8 mouse cellular contexts compared by ENCODE assay signal in genomic region chr17:23850853-23851749, GRCm38 (mm10). TPM values are rescaled to one million over a fixed set of nuclear protein-coding genes. Genes with fewer than 3 reads are reported as not detected.
DNase-seq lines count a peak whose midpoint lies in the region; ATAC-seq and TF ChIP-seq lines count a peak whose summit lies in the region.
"Had no signal": no experiment of that assay in that cellular context is flagged by ENCODE, and none has a peak within 500 bp of the region (broad histone marks: within the 10 kb centered on the region; RNA-seq: fewer than 3 reads in every experiment).

No protein-coding gene starts in this region.

- no peaks in the 10 kb centered on the region for H3K4me1 ChIP-seq in forebrain, embryonic 12.5 days
- H3K4me1 ChIP-seq in intestine, postnatal 0 days (replicated peaks; ENCODE audit: control insufficient read depth, insufficient read depth, low read length), result no peaks in the 10 kb centered on the region
- no peaks in the 10 kb centered on the region for H3K4me1 ChIP-seq in liver, postnatal 0 days (ENCODE audit: insufficient read depth)
- H3K4me1 ChIP-seq: stomach, embryonic 15.5 days had no signal

- H3K27ac ChIP-seq in forebrain, embryonic 12.5 days, result 0 out of 2 replicates have a peak overlapping the region, but pooled peaks have one; percentile 50
- H3K27ac ChIP-seq in intestine, postnatal 0 days (ENCODE audit: low read depth, low read length), result peak overlapping the region; percentile 81
- no peak overlapping the region for H3K27ac ChIP-seq in liver, postnatal 0 days (ENCODE audit: low read depth)
- H3K27ac ChIP-seq: stomach, embryonic 15.5 days had no signal

- no peak for TF ChIP-seq EP300 in liver, postnatal 0 days (IDR thresholded peaks at IDR 0.05; ENCODE audit: low read depth)

- WGBS in forebrain, embryonic 12.5 days, result 61% methylated on average over 18 of the region's 19 CpGs
- 36% methylated on average over 18 of the region's 19 CpGs for WGBS in intestine, postnatal 0 days
- 50% methylated on average over 18 of the region's 19 CpGs for WGBS in liver, postnatal 0 days (ENCODE audit: insufficient replicate concordance)

- no peak overlapping the region for H3K4me3 ChIP-seq in C2C12 (ENCODE audit: insufficient read depth, poor library complexity, severe bottlenecking)
- no peak overlapping the region for H3K4me3 ChIP-seq in forebrain, embryonic 12.5 days (replicated peaks)
- no peak overlapping the region for H3K4me3 ChIP-seq in intestine, postnatal 0 days (ENCODE audit: low read depth, low read length)
- H3K4me3 ChIP-seq in liver, postnatal 0 days (ENCODE audit: low read depth, low read length), result no peak overlapping the region
- H3K4me3 ChIP-seq: stomach, embryonic 15.5 days had no signal

- H3K9ac ChIP-seq in forebrain, embryonic 12.5 days, result no peak overlapping the region
- H3K9ac ChIP-seq in intestine, postnatal 0 days (ENCODE audit: low read depth, low read length), result no peak overlapping the region
- no peak overlapping the region for H3K9ac ChIP-seq in liver, postnatal 0 days (replicated peaks)
- H3K9ac ChIP-seq: stomach, embryonic 15.5 days had no signal

- H3K79me2 ChIP-seq in C2C12 (ENCODE audit: control insufficient read depth, insufficient read depth), result no peaks in the 10 kb centered on the region

- TF ChIP-seq POLR2A in brain, embryonic 14.5 days (IDR thresholded peaks at IDR 0.05; ENCODE audit: borderline replicate concordance, extremely low read depth, insufficient read depth, insufficient read length, poor library complexity, severe bottlenecking), result no peak

- H3ac ChIP-seq in C2C12 (ENCODE audit: control insufficient read depth, insufficient read length, low read depth), result no peak overlapping the region

- TF ChIP-seq CTCF in C2C12 (IDR thresholded peaks at IDR 0.05; ENCODE audit: control insufficient read depth, insufficient read depth, insufficient read length), result peak; percentile 32
- TF ChIP-seq CTCF in brain, embryonic 14.5 days (IDR thresholded peaks at IDR 0.05; ENCODE audit: borderline replicate concordance, extremely low read depth, insufficient read depth, insufficient read length), result peak; percentile 75; the same call in 1 of the 2 replicates
- TF ChIP-seq CTCF in intestine, postnatal 0 days (IDR thresholded peaks at IDR 0.05; ENCODE audit: low read depth), result peak; percentile 85
- TF ChIP-seq CTCF in liver, postnatal 0 days (IDR thresholded peaks at IDR 0.05; ENCODE audit: low read depth), result peak; percentile 83

- H3K9me3 ChIP-seq in forebrain, embryonic 12.5 days, result no peaks in the 10 kb centered on the region
- H3K9me3 ChIP-seq in intestine, postnatal 0 days (ENCODE audit: control insufficient read depth), result no peaks in the 10 kb centered on the region
- H3K9me3 ChIP-seq in liver, postnatal 0 days (ENCODE audit: low read length), result no peaks in the 10 kb centered on the region
- H3K9me3 ChIP-seq: stomach, embryonic 15.5 days had no signal

- no peaks in the 10 kb centered on the region for H3K79me3 ChIP-seq in C2C12 (ENCODE audit: low read depth)

- H3K27me3 ChIP-seq in C2C12 (ENCODE audit: control insufficient read depth, insufficient read depth, insufficient read length), result no peaks in the 10 kb centered on the region
- peaks cover 5% of the 10 kb centered on the region; the same call in 1 of the 2 replicates for H3K27me3 ChIP-seq in forebrain, embryonic 12.5 days
- no peaks in the 10 kb centered on the region for H3K27me3 ChIP-seq in intestine, postnatal 0 days (replicated peaks; ENCODE audit: control insufficient read depth, insufficient read depth, low read length)
- no peaks in the 10 kb centered on the region for H3K27me3 ChIP-seq in liver, postnatal 0 days (ENCODE audit: insufficient read depth, low read length)
- H3K27me3 ChIP-seq: stomach, embryonic 15.5 days had no signal

- ATAC-seq in forebrain, embryonic 12.5 days (ENCODE audit: low FRiP score), result no peak
- peak; percentile 96 for ATAC-seq in intestine, postnatal 0 days
- peak; percentile 56 for ATAC-seq in liver, postnatal 0 days

- DNase-seq in 3T3-L1 (ENCODE audit: low read depth, low spot score), result peak; percentile 95
- DNase-seq in brain, embryonic 14.5 days (ENCODE audit: low read depth), result peak; percentile 85
- DNase-seq in liver, postnatal 0 days, result peak; percentile 75
- peak; percentile 85 for DNase-seq in retina, postnatal 1 day

- H3K4me2 ChIP-seq in forebrain, embryonic 12.5 days, result no peak overlapping the region
- no peak overlapping the region for H3K4me2 ChIP-seq in intestine, postnatal 0 days (replicated peaks; ENCODE audit: low read depth)
- no peak overlapping the region for H3K4me2 ChIP-seq in liver, postnatal 0 days (ENCODE audit: low read depth, low read length)
- H3K4me2 ChIP-seq: stomach, embryonic 15.5 days had no signal

- H3K36me3 ChIP-seq in C2C12 (ENCODE audit: control insufficient read depth, insufficient read depth), result no peaks in the 10 kb centered on the region
- no peaks in the 10 kb centered on the region for H3K36me3 ChIP-seq in forebrain, embryonic 12.5 days (replicated peaks)
- no peaks in the 10 kb centered on the region for H3K36me3 ChIP-seq in intestine, postnatal 0 days (ENCODE audit: control insufficient read depth, insufficient read depth)
- no peaks in the 10 kb centered on the region for H3K36me3 ChIP-seq in liver, postnatal 0 days (replicated peaks; ENCODE audit: insufficient read depth, low read length)
- H3K36me3 ChIP-seq: stomach, embryonic 15.5 days had no signal

TF ChIP-seq in C2C12, 6 proteins besides CTCF, POLR2A, EP300 and RAD21:
- TF ChIP-seq MYOD1 (IDR thresholded peaks at IDR 0.05; ENCODE audit: control insufficient read depth, insufficient read length, low read depth) (no peak), MAX (IDR thresholded peaks at IDR 0.05) (no peak), CEBPB (IDR thresholded peaks at IDR 0.05; ENCODE audit: low read depth) (no peak), MYOG (IDR thresholded peaks at IDR 0.05; ENCODE audit: control insufficient read depth, extremely low read depth, insufficient read length) (no peak), FOSL1 (IDR thresholded peaks at IDR 0.05; ENCODE audit: insufficient read depth, low read length, poor library complexity, severe bottlenecking) (no peak)

RNA-seq across cellular contexts. Expression of gene Prss41, which starts 7.1 kb away (rescaled TPM):
- polyA plus RNA-seq in C2C12 (2012; fragmentation: generic; extraction: Trizol), result 0.02 TPM
- polyA plus RNA-seq in brain, embryonic 14.5 days (2012; rRNA removed), result 1.3 and 2.1 TPM in 2 replicates
- 1.3 and 3.0 TPM in 2 replicates for polyA plus RNA-seq in forebrain, embryonic 12.5 days (2016; fragmentation: Nextera tagmentation; extraction: Ambion mirVana)
- polyA plus RNA-seq in intestine, postnatal 0 days (2015; fragmentation: Nextera tagmentation; extraction: Ambion mirVana), result 5.2 and 6.2 TPM in 2 replicates
- polyA plus RNA-seq in liver, postnatal 0 days (2015; fragmentation: Nextera tagmentation; extraction: Ambion mirVana), result 0.06 and 0.25 TPM in 2 replicates

RNA-seq across cellular contexts. Expression of gene Prss32, which starts 7.4 kb away (rescaled TPM):
- polyA plus RNA-seq in C2C12 (2012; fragmentation: generic; extraction: Trizol), result 0.02 TPM
- polyA plus RNA-seq in brain, embryonic 14.5 days (2012; rRNA removed), result 0.04 and 0.24 TPM in 2 replicates
- not detected in 2 replicates for polyA plus RNA-seq in forebrain, embryonic 12.5 days (2016; fragmentation: Nextera tagmentation; extraction: Ambion mirVana)
- 16.2 and 23.1 TPM in 2 replicates for polyA plus RNA-seq in intestine, postnatal 0 days (2015; fragmentation: Nextera tagmentation; extraction: Ambion mirVana)
- polyA plus RNA-seq in liver, postnatal 0 days (2015; fragmentation: Nextera tagmentation; extraction: Ambion mirVana), result not detected in 2 replicates

RNA-seq across cellular contexts. Expression of gene Prss33, which starts 15.2 kb away (rescaled TPM):
- polyA plus RNA-seq in C2C12 (2012; fragmentation: generic; extraction: Trizol), result not detected
- 0.38 and 0.54 TPM in 2 replicates for polyA plus RNA-seq in brain, embryonic 14.5 days (2012; rRNA removed)
- polyA plus RNA-seq in forebrain, embryonic 12.5 days (2016; fragmentation: Nextera tagmentation; extraction: Ambion mirVana), result 0.14 TPM in 1 of 2 replicates, not detected in the other
- not detected in 2 replicates for polyA plus RNA-seq in intestine, postnatal 0 days (2015; fragmentation: Nextera tagmentation; extraction: Ambion mirVana)
- not detected in 2 replicates for polyA plus RNA-seq in liver, postnatal 0 days (2015; fragmentation: Nextera tagmentation; extraction: Ambion mirVana)
- polyA plus RNA-seq: stomach, embryonic 15.5 days had no signal

RNA-seq across cellular contexts. Expression of gene Prss21, which starts 16.8 kb away (rescaled TPM):
- not detected for polyA plus RNA-seq in C2C12 (2012; fragmentation: generic; extraction: Trizol)
- polyA plus RNA-seq in brain, embryonic 14.5 days (2012; rRNA removed), result not detected in 2 replicates
- polyA plus RNA-seq in forebrain, embryonic 12.5 days (2016; fragmentation: Nextera tagmentation; extraction: Ambion mirVana), result not detected in 2 replicates
- polyA plus RNA-seq in intestine, postnatal 0 days (2015; fragmentation: Nextera tagmentation; extraction: Ambion mirVana), result not detected in 2 replicates
- polyA plus RNA-seq in liver, postnatal 0 days (2015; fragmentation: Nextera tagmentation; extraction: Ambion mirVana), result not detected in 2 replicates
- polyA plus RNA-seq: stomach, embryonic 15.5 days had no signal

RNA-seq across cellular contexts. Expression of gene Elob, which starts 22.2 kb away (rescaled TPM):
- polyA plus RNA-seq in C2C12 (2012; fragmentation: generic; extraction: Trizol), result 852 TPM
- polyA plus RNA-seq in brain, embryonic 14.5 days (2012; rRNA removed), result 824 and 1,130 TPM in 2 replicates
- polyA plus RNA-seq in forebrain, embryonic 12.5 days (2016; fragmentation: Nextera tagmentation; extraction: Ambion mirVana), result 1,039 and 1,118 TPM in 2 replicates
- polyA plus RNA-seq in intestine, postnatal 0 days (2015; fragmentation: Nextera tagmentation; extraction: Ambion mirVana), result 994 and 1,025 TPM in 2 replicates
- polyA plus RNA-seq in liver, postnatal 0 days (2015; fragmentation: Nextera tagmentation; extraction: Ambion mirVana), result 458 and 460 TPM in 2 replicates

Comparison
In these comparisons a context has a peak if more than half of its experiments do, and no peak if none do; other contexts are left out.
1. CTCF ChIP-seq: peak in every context shown above with its lines; median percentile 85 in intestine, postnatal 0 days; 83 in liver, postnatal 0 days; 75 in brain, embryonic 14.5 days; 32 in C2C12.
2. RNA of gene Prss32, which starts 7.4 kb away (polyA plus RNA-seq): 16.2 to 23.1 TPM in intestine, postnatal 0 days; 0.04 to 0.24 TPM in brain, embryonic 14.5 days, 0.02 TPM in C2C12 (single experiment), not detected in forebrain, embryonic 12.5 days and not detected in liver, postnatal 0 days; every median in the first group is over 10 times any median in the second.
3. Peak in every context shown above with its lines, with median percentiles within 50 percentile points of each other: DNase-seq.